Mouse (Mus musculus): ENCODE data around the gene Jchain. TPM values are rescaled to one million over a fixed set of nuclear protein-coding genes. Genes with fewer than 3 reads are reported as not detected.

The Jchain gene
- 0.07 and 0.09 TPM in 2 replicates for polyA plus RNA-seq (2012; rRNA removed)

DNA sequence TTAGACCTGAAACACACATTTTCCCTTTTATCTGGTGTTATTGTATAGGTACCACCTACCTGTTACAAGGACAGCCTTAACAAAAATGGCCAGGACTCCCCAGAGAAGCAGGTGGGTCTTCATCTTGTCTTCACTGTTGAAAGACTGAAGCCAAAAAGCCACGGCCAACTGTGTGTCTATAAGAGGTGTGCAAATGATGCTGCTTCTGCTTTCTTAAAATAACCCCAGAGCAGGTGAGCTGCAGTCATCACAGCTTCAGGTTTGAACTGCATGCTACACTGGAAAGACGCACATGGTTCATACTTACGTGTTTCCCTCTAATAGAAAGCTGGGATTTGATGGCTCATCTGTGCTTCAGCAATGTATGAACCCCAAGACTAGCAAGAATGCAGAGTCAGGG lies at the start of gene Jchain:
Jchain (minus strand) TSS at position 235 of the 400 bp plus-strand sequence.

DNA sequence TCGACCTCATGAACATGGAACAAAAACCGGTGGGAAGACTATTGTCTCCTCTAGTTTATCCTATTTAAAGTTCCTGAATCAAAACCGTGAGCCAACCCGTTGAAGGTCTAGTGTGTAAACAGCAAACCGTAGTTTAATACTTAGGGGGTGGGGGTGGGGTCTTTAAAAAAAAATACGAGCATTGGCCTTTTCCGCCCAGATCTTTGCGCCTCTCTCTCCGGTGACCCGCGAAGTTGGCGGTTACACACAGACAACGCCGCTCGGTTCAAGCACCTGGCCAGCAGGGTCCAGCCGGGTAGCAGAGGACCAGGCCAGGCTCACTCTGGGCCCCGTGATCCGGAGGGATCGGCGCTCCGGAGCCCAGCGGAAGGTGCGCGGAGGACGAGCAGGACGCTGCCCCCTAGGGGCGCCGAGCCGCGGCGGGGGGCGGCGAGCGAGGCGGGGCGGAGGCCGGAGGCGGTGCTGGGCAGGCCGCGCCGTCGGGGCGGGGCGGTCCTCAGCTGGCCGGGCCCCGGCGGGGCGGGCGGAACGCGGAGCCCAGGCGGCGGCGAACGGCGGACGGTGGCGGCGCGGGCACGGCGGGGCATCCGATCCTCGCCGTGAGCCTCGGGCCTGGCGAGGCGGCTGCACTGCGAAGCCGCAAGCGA lies 36.9 kb upstream of the Jchain start, which contains the start of gene Rufy3:
Rufy3 (plus strand) TSS at position 540 of the 647 bp plus-strand sequence.

GRCm38 (mm10) chr5:88554086-88554886 lies 26.6 kb upstream of the Jchain start, which contains the start of gene Utp3:
Utp3 (plus strand) TSS chr5:88554462.

DNA sequence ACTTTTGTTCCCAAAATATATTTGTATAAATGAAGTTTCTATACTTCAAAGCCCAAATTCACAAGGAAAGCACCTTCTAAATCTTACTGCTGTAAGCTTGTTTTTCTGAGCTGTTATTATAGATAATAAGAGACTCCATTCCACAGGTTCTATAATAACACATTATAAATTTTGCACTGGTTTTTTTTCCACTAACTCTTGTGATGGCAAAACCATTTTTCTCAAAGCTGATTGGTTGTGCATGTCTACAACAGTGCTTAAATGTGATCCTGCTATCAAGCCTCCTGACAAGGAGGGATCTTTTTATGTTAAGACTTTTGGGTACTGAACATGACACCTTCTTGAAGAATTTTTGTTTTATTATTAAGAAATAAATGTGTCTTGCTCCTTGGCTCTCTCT lies 40.0 kb downstream of the Jchain start, which contains the start of gene Enam:
Enam (plus strand) TSS at position 301 of the 400 bp plus-strand sequence.

Other genes with a start within 250 kb of the Jchain start
- not detected in 2 replicates for gene Prol1, start 210.6 kb downstream of the Jchain start, polyA plus RNA-seq (2012; rRNA removed)
- not detected in 2 replicates for gene Amtn, start 151.8 kb downstream of the Jchain start, polyA plus RNA-seq (2012; rRNA removed)
- gene Ambn, start 71.9 kb downstream of the Jchain start, polyA plus RNA-seq (2012; rRNA removed) = not detected in 2 replicates
- not detected in 2 replicates for gene Enam, start 39.9 kb downstream of the Jchain start, polyA plus RNA-seq (2012; rRNA removed)
- gene Utp3, start 26.6 kb upstream of the Jchain start, polyA plus RNA-seq (2012; rRNA removed) = 29.3 and 30.5 TPM in 2 replicates
- gene Rufy3, start 37.1 kb upstream of the Jchain start, polyA plus RNA-seq (2012; rRNA removed) = 4.6 and 5.3 TPM in 2 replicates
- 21.9 and 22.8 TPM in 2 replicates for gene Grsf1, start 148.3 kb upstream of the Jchain start, polyA plus RNA-seq (2012; rRNA removed)
- gene Mob1b, start 193.0 kb upstream of the Jchain start, polyA plus RNA-seq (2012; rRNA removed) = 7.6 and 9.6 TPM in 2 replicates
- 36.7 and 48.5 TPM in 2 replicates for gene Dck, start 237.1 kb upstream of the Jchain start, polyA plus RNA-seq (2012; rRNA removed)

All from liver, embryonic 14 days (tissue).